Mouse (Mus musculus) CH12.LX (cell line): ENCODE results near the gene Caly. TPM values are rescaled to one million over a fixed set of nuclear protein-coding genes. Genes with fewer than 3 reads are reported as not detected.

ENCODE experiments used
- DNase-seq: peaks from one replicate; pipeline ENCODE4 v3.0.0-alpha.2; 2013; ENCODE audit errors: extremely low read depth
- H3K27ac ChIP-seq: 2 replicates; pipeline ENCODE4 v1.5.1; 2012; ENCODE audit warnings: low read depth, mild to moderate bottlenecking, control low read depth, moderate library complexity; ENCODE audit not compliant: insufficient read depth
- H3K27me3 ChIP-seq: replicated peaks from 2 replicates; pipeline ENCODE3; 2012; ENCODE audit warnings: inconsistent platforms
- H3K36me3 ChIP-seq, 2 experiments: replicated peaks in 1 of 2; 2 replicates each; pipeline versions ENCODE3 to v1.6.1; 2012; ENCODE audit warnings: inconsistent platforms in 1 of 2, low read length in 1 of 2, mild to moderate bottlenecking in 1 of 2, mixed read lengths in 1 of 2, moderate library complexity in 1 of 2; ENCODE audit not compliant: control insufficient read depth in 1 of 2, insufficient read depth in 1 of 2
- H3K4me1 ChIP-seq, 2 experiments: 2 replicates each; pipeline ENCODE4 v1.6.1; 2012; ENCODE audit warnings: inconsistent platforms in 1 of 2, moderate library complexity in 1 of 2; ENCODE audit not compliant: insufficient read depth in 2 of 2, control insufficient read depth in 1 of 2
- H3K4me2 ChIP-seq: 2 replicates; pipeline ENCODE4 v1.6.1; 2012; ENCODE audit warnings: low read depth, mild to moderate bottlenecking, control low read depth; ENCODE audit not compliant: poor library complexity, insufficient read depth, severe bottlenecking
- H3K4me3 ChIP-seq, 3 experiments: fragments of 150-350 bp in 1 of 3; sonication (generic) in 1 of 3; replicated peaks in 1 of 3; 2 replicates each; pipeline versions ENCODE3 to v1.5.1; 2011 to 2012; ENCODE audit warnings: low read depth in 2 of 3, low read length in 2 of 3, mild to moderate bottlenecking in 2 of 3, moderate library complexity in 2 of 3, control low read depth in 1 of 3, improper control_type of control experiment in 1 of 3, inconsistent platforms in 1 of 3, mixed read lengths in 1 of 3; ENCODE audit not compliant: poor library complexity in 1 of 3
- H3K79me2 ChIP-seq: replicated peaks from 2 replicates; pipeline ENCODE4 v1.6.1; 2012; ENCODE audit warnings: mild to moderate bottlenecking, moderate library complexity; ENCODE audit not compliant: control insufficient read depth, poor library complexity, insufficient read depth, severe bottlenecking; ENCODE audit errors: extremely low read depth
- H3K9ac ChIP-seq: 2 replicates; pipeline ENCODE4 v1.6.1; 2012; ENCODE audit warnings: low read depth, mild to moderate bottlenecking, control low read depth, moderate library complexity; ENCODE audit not compliant: insufficient read depth
- H3K9me3 ChIP-seq: replicated peaks from 2 replicates; pipeline ENCODE3; 2012; ENCODE audit warnings: low read length, inconsistent platforms, mixed read lengths
- ELF1 ChIP-seq: IDR thresholded peaks from 2 replicates; pipeline ENCODE4 v1.6.1; 2014; ENCODE audit warnings: low read depth, mild to moderate bottlenecking, inconsistent platforms, low read length, improper control_type of control experiment
- EP300 ChIP-seq: IDR thresholded peaks from 2 replicates; pipeline ENCODE4 v1.6.1; 2011; ENCODE audit warnings: low read length, improper control_type of control experiment
- GABPA ChIP-seq: IDR thresholded peaks from 2 replicates; pipeline ENCODE4 v1.6.1; 2012; ENCODE audit warnings: low read depth, low read length, improper control_type of control experiment, inconsistent platforms; ENCODE audit not compliant: insufficient replicate concordance
- HCFC1 ChIP-seq: IDR thresholded peaks from 2 replicates; pipeline ENCODE4 v1.6.1; 2012; ENCODE audit warnings: low read depth, mild to moderate bottlenecking, inconsistent platforms, low read length, improper control_type of control experiment
- IRF4 ChIP-seq: IDR thresholded peaks from 2 replicates; pipeline ENCODE4 v1.6.1; 2014; ENCODE audit warnings: low read depth, mild to moderate bottlenecking, inconsistent platforms, low read length, improper control_type of control experiment
- JUN ChIP-seq: IDR thresholded peaks from 2 replicates; pipeline ENCODE4 v1.6.1; 2011; ENCODE audit warnings: low read depth, mild to moderate bottlenecking, low read length, improper control_type of control experiment, moderate library complexity; ENCODE audit not compliant: insufficient read depth
- MAX ChIP-seq: IDR thresholded peaks from 2 replicates; pipeline ENCODE4 v1.6.1; 2011; ENCODE audit warnings: low read length, improper control_type of control experiment
- MAZ ChIP-seq: IDR thresholded peaks from 2 replicates; pipeline ENCODE4 v1.6.1; 2012; ENCODE audit warnings: low read depth, mild to moderate bottlenecking, inconsistent platforms, low read length, improper control_type of control experiment, moderate library complexity
- MXI1 ChIP-seq: IDR thresholded peaks from 2 replicates; pipeline ENCODE4 v1.6.1; 2011; ENCODE audit warnings: mild to moderate bottlenecking, low read depth, low read length, improper control_type of control experiment
- MYC ChIP-seq: IDR thresholded peaks from 2 replicates; pipeline ENCODE4 v1.6.1; 2011; ENCODE audit warnings: low read depth, mild to moderate bottlenecking, improper control_type of control experiment, low read length
- PAX5 ChIP-seq: IDR thresholded peaks from 2 replicates; pipeline ENCODE4 v1.6.1; 2012; ENCODE audit warnings: low read length, inconsistent platforms, mixed read lengths
- RAD21 ChIP-seq: IDR thresholded peaks from 2 replicates; pipeline ENCODE4 v1.6.1; 2011; ENCODE audit warnings: low read depth, mild to moderate bottlenecking, low read length, improper control_type of control experiment, moderate library complexity
- RCOR1 ChIP-seq: conservative IDR thresholded peaks from 2 replicates; pipeline ENCODE4 v1.6.1; 2012; ENCODE audit warnings: low read depth, mild to moderate bottlenecking, inconsistent platforms, low read length, improper control_type of control experiment
- UBTF ChIP-seq: IDR thresholded peaks from 2 replicates; pipeline ENCODE4 v1.6.1; 2012; ENCODE audit warnings: low read depth, mild to moderate bottlenecking, inconsistent platforms, low read length, improper control_type of control experiment, moderate library complexity
- USF1 ChIP-seq: IDR thresholded peaks from 2 replicates; pipeline ENCODE4 v1.6.1; 2014; ENCODE audit warnings: low read depth, mild to moderate bottlenecking, inconsistent platforms, low read length, improper control_type of control experiment
- USF2 ChIP-seq: conservative IDR thresholded peaks from 2 replicates; pipeline ENCODE4 v1.6.1; 2011; ENCODE audit warnings: low read depth, low read length, improper control_type of control experiment
- dilution Hi-C: fragments of 300-500 bp; cut with MboI; formaldehyde crosslinking; loops from 2 replicates; pipeline ENCODE4 v1.14.3; 2020; ENCODE audit warnings: low sequenced_read_pairs; ENCODE audit not compliant: extremely low pct_unique_long_range_greater_than_20kb, extremely low pct_ligation_motif_present
- in situ Hi-C: fragments of 300-500 bp; cut with MboI; formaldehyde crosslinking; loops from 3 replicates; pipeline ENCODE4 v1.14.3; 2019; ENCODE audit warnings: low sequenced_read_pairs, low pct_ligation_motif_present, low pct_unique_long_range_greater_than_20kb, mixed read lengths
- polyA plus RNA-seq: library from polyadenylated mRNA; unstranded; fragments of >175 nt; gene quantifications from 2 replicates; pipeline ENCODE4 v1.2.1, GENCODE M21; 2012; ENCODE audit warnings: low read depth; ENCODE audit not compliant: insufficient read length
- total RNA-seq, 2 experiments: library from RNA; depleted of rRNA; stranded (reverse); fragments of 300-350 nt in 1 of 2; fragments of >200 nt in 1 of 2; gene quantifications; 2 replicates each; pipeline ENCODE4 v1.2.3; 2012 to 2014

Caly gene
- total and polyA plus RNA-seq, 3 experiments: not detected

DNA sequence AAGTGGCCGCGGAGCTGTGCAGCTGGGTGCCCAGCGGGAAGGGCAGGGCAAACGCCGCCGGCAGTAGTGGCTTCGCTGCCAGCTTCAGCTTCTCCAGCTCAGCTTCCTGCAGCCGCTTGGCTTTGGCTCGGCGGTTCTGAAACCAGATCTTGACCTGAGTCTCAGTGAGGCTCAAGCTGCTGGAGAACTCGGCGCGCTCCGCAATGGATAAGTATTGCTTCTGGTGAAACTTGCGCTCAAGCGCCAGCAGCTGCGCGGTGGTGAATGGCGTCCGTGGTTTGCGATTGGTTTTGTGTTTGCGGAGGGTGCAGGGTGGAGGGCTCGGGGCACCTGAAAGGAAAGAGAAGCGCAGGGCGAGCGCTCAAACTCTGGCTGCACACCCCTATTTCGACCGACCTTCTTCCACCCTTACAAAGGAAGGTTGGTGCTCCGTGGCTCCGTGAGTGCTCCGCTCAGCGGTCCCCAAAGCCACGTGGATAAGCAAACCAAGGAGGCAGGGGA, 34.5 kb downstream of the Caly start:
- no peak for TF ChIP-seq ELF1
- TF ChIP-seq GABPA: no peak
- TF ChIP-seq JUN: no peak
- no peak for TF ChIP-seq USF2
- TF ChIP-seq MYC: no peak
- TF ChIP-seq UBTF: no peak
- no peak for TF ChIP-seq MAZ
- TF ChIP-seq RAD21: no peak
- no peak for TF ChIP-seq EP300
- no peak for TF ChIP-seq MXI1
- no peak for TF ChIP-seq HCFC1
- TF ChIP-seq, all 38 proteins: peak for 0
- no peak for DNase-seq
- Histone ChIP-seq H3K4me2 (no peak overlapping the region), H3K27ac (no peak overlapping the region), H3K9me3 (peaks cover 12% of the 10 kb centered on the region), H3K27me3 (peaks cover 30% of the 10 kb centered on the region), H3K9ac (no peak overlapping the region), H3K4me3 (no peak overlapping the region), H3K36me3 (no peaks in the 10 kb centered on the region), H3K4me1 (peaks cover 0 to 3% of the 10 kb centered on the region in 2 experiments; a peak in 1 of 4 replicates), H3K79me2 (no peaks in the 10 kb centered on the region)
- dilution Hi-C loops (no loop called here), in situ Hi-C loops (no loop called here)

DNA sequence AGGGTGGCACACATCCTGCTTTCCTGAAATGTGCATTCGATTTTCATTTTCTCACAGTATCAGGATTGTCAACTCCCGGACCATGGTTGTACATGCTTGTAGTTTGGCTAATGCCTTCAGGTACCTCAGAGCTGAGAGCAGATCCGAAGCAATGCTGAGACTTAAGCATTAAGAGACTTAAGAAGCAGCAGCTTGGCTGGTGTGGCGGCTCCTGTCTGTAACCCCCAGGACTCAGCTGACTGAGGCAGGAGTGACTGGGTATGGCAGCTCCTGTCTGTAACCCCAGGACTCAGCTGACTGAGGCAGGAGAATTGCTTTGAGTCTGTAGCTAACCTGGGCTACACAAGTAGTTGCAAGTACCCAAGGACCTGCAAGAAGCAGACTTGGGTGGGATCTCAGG, 36.8 kb downstream of the Caly start:
- Histone ChIP-seq H3K27me3 (peaks cover 8% of the 10 kb centered on the region), H3K4me1 (peaks cover 0 to 3% of the 10 kb centered on the region in 2 experiments; a peak in 1 of 4 replicates), H3K27ac (no peak overlapping the region), H3K9me3 (peaks cover 12% of the 10 kb centered on the region), H3K9ac (no peak overlapping the region), H3K4me2 (no peak overlapping the region), H3K79me2 (no peaks in the 10 kb centered on the region), H3K4me3 (no peak overlapping the region), H3K36me3 (peaks cover 2 to 6% of the 10 kb centered on the region in 2 experiments)
- dilution Hi-C loops (no loop called here), in situ Hi-C loops (no loop called here)
- DNase-seq: no peak
- TF ChIP-seq USF1 (no peak), PAX5 (no peak), MAX (no peak), RCOR1 (no peak), MAZ (no peak), IRF4 (no peak), MYC (no peak), USF2 (no peak)
